Mouse (Mus musculus): ENCODE measurements around the gene Ints12. TPM values are rescaled to one million over a fixed set of nuclear protein-coding genes. Genes with fewer than 3 reads are reported as not detected.

Gene Ints12
- polyA plus RNA-seq, 1 experiment from 2014 or later, result 21.3 TPM

DNA sequence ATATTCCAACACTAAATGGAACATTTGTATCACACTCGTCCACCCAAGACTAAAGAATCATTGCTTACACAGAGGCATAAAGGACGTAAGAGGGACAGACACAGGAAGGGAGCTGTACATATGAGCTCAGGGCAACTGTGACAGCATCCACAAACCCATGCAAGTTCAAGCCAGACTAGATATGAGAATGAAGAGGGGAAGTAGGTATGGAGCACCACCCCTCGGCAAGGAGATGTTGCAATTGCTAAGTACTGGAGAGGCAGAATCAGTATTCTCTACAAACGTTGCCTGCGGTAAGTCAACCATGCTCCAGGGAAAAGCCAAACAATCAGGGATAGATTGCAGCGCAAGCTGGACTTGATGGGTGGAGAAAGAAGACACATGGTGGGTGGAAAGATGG, 62.0 kb downstream of the Ints12 start:
- Histone ChIP-seq H3K36me3 (ENCODE audit: poor library complexity, severe bottlenecking) (no peaks in the 10 kb centered on the region), H3K9me3 (replicated peaks) (no peaks in the 10 kb centered on the region), H3K27me3 (no peaks in the 10 kb centered on the region), H3K4me2 (no peak overlapping the region), H3K4me3 (no peak overlapping the region), H3K4me1 (no peaks in the 10 kb centered on the region), H3K9ac (no peak overlapping the region), H3K27ac (no peak overlapping the region)
- no peak for ATAC-seq
- 84% methylated on average over 6 of the region's 6 CpGs for WGBS

DNA sequence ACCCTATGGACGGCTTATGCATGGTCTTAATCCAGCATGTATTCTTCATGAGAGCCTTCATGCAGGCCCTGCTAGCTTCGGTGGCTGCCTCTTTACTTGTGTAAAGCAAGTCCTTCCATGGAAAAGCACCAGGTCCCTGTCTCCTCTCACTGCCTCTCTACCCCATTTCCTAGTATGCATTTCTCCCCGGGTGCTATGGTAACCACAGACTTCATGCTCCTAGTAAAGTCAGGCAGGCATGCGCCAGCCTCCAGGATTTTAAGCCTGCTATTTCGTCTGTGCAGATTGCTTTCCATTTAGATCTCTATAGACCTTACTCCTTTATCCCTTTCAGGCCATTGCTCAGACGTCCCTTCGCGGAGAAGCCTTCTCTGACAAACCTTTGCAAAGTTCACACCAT, 63.0 kb downstream of the Ints12 start:
- Histone ChIP-seq H3K4me2 (no peak overlapping the region), H3K27me3 (no peaks in the 10 kb centered on the region), H3K36me3 (ENCODE audit: poor library complexity, severe bottlenecking) (no peaks in the 10 kb centered on the region), H3K9ac (no peak overlapping the region), H3K9me3 (replicated peaks) (no peaks in the 10 kb centered on the region), H3K27ac (no peak overlapping the region), H3K4me3 (no peak overlapping the region), H3K4me1 (no peaks in the 10 kb centered on the region)
- ATAC-seq, result peak; percentile 62; the same call in 1 of the 2 replicates
- 71% methylated on average over 8 of the region's 8 CpGs for WGBS

DNA sequence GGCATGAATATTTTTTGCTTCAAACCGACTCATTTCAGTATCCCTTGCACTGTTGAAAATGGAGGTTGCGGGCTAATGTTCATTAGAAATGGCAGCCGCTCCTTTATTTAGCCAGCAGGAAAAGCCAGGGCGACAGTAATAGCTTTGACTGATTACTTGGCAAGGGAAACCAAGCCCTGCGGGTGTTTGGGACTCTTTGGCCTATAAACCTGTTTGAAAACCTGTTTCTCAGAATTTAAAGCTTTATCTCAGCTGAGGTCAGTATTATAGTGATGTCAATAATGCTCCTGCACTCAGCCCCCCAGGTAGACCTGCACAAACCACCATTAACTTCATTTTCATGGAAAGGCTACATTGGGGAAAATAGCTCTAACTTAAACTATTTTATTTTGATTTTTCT, 66.6 kb downstream of the Ints12 start:
- 81% methylated on average over 5 of the region's 5 CpGs for WGBS
- Histone ChIP-seq H3K4me3 (no peak overlapping the region), H3K36me3 (ENCODE audit: poor library complexity, severe bottlenecking) (no peaks in the 10 kb centered on the region), H3K4me1 (0 out of 2 replicates have a peak, but pooled peaks cover 5% of the 10 kb centered on the region), H3K9me3 (replicated peaks) (no peaks in the 10 kb centered on the region), H3K4me2 (no peak overlapping the region), H3K9ac (no peak overlapping the region), H3K27ac (no peak overlapping the region), H3K27me3 (no peaks in the 10 kb centered on the region)
- no peak for ATAC-seq

Other genes with a start within 250 kb of the Ints12 start
- gene Npnt, start 141.5 kb upstream of the Ints12 start, polyA plus RNA-seq (2015; fragmentation: Nextera tagmentation; extraction: Ambion mirVana), result 3.8 and 5.7 TPM in 2 replicates
- 6.6 and 6.7 TPM in 2 replicates for gene Gstcd, start 193 bp downstream of the Ints12 start, polyA plus RNA-seq (2015; fragmentation: Nextera tagmentation; extraction: Ambion mirVana)
- 0.03 TPM in 1 of 2 replicates, not detected in the other for gene Arhgef38, start 143.1 kb downstream of the Ints12 start, polyA plus RNA-seq (2015; fragmentation: Nextera tagmentation; extraction: Ambion mirVana)
- gene Ppa2, start 218.3 kb downstream of the Ints12 start, polyA plus RNA-seq (2015; fragmentation: Nextera tagmentation; extraction: Ambion mirVana), result 79.3 and 85.9 TPM in 2 replicates